Mouse (Mus musculus) hematopoietic multipotent progenitor cell, adult 10-12 weeks (in vitro differentiated cells): ENCODE data around the gene Cyp2j6. TPM values are rescaled to one million over a fixed set of nuclear protein-coding genes. Genes with fewer than 3 reads are reported as not detected.

Experiments
- polyA plus RNA-seq: library from polyadenylated mRNA; stranded (reverse); fragments of >175 nt; gene quantifications from 2 replicates; pipeline ENCODE4 v1.2.3, GENCODE M21; 2012; ENCODE audit warnings: low replicate concordance

Cyp2j6 gene
- polyA plus RNA-seq, result 0.05 TPM in 1 of 2 replicates, not detected in the other

GRCm38 (mm10) chr4:96553133-96553819 lies at the start of gene Cyp2j6:
TSS of gene Cyp2j6 (minus strand) at chr4:96553661.

GRCm38 (mm10) chr4:96590911-96591790 lies 37.7 kb upstream of the Cyp2j6 start, which contains the start of gene Cyp2j9:
TSS of gene Cyp2j9 (minus strand) at chr4:96591578.

GRCm38 (mm10) chr4:96507286-96507685 lies 46.2 kb downstream of the Cyp2j6 start, which contains the start of gene Cyp2j8:
TSS of gene Cyp2j8 (minus strand) at chr4:96507386.

Other genes starting within 250 kb of the Cyp2j6 start
- gene Cyp2j11, start 205.0 kb downstream of the Cyp2j6 start, polyA plus RNA-seq, result not detected in 2 replicates
- not detected in 2 replicates for gene Cyp2j8, start 46.3 kb downstream of the Cyp2j6 start, polyA plus RNA-seq
- not detected in 2 replicates for gene Cyp2j9, start 37.9 kb upstream of the Cyp2j6 start, polyA plus RNA-seq
- not detected in 2 replicates for gene Cyp2j5, start 110.5 kb upstream of the Cyp2j6 start, polyA plus RNA-seq
- not detected in 2 replicates for gene Gm12695, start 231.5 kb upstream of the Cyp2j6 start, polyA plus RNA-seq